Mouse (Mus musculus): ENCODE measurements at regions not wholly inside any gene's neighbourhood (a gene's known extent, or its start where the extent isn't known, plus 50 kb on each side); places are given as distances from the start of the nearest gene placed in this dataset.

- TF ChIP-seq POLR2A (IDR thresholded peaks at IDR 0.05; ENCODE audit: extremely low read depth, insufficient read depth, low read length) (no peak), CTCF (IDR thresholded peaks at IDR 0.05; ENCODE audit: low read depth, low read length) (no peak)
These were observed 455.1 kb upstream of the BB014433 start for GRCm38 (mm10) chr8:15500973-15501372.

Data from liver, adult 2 months (tissue).